Mouse (Mus musculus) B cell, adult 2 months (primary cell): ENCODE measurements at regions not wholly inside any gene's neighbourhood (a gene's known extent, or its start where the extent isn't known, plus 50 kb on each side); places are given as distances from the start of the nearest gene placed in this dataset.

Source experiments
- DNase-seq, 2 experiments: peaks; one replicate each; pipeline ENCODE4 v3.0.0; 2022

DNA sequence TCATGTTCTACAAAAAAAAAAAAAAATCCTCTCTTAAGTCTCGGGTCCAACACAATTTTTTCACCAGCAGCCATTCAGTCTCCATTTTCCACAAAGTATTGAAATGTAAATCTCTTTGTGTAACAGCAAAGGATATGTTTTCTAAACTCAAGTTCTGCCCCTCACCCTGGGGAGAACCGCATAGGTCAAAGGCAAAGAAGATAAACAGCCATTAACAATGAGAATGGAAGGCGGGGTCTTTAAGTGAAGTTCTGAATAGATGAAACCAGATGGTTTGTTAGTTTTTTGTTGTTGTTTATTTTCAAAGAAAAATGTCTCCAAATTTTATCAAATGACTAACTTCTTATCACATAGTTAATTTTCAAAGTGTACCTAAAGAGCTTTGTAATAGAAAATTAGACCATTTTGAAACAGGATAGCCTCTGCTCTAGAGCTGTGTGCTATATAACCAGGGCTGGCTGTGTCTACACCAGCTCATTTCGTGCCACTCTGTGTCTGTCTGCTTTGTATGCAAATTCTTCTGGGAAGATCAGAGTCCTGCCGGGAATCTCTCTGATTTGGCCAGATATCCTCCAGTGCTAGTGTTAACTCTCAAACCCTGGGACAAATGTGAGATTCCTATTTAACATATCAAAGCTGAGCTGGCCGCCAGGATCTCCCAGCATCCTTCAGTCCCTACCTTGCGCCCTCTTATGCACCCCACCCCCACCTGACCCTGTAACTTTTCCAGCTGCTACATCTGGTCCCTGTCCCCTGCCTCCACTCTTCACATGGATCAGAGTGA is 240.9 kb downstream of the Qk start:
- no peak for DNase-seq

DNA sequence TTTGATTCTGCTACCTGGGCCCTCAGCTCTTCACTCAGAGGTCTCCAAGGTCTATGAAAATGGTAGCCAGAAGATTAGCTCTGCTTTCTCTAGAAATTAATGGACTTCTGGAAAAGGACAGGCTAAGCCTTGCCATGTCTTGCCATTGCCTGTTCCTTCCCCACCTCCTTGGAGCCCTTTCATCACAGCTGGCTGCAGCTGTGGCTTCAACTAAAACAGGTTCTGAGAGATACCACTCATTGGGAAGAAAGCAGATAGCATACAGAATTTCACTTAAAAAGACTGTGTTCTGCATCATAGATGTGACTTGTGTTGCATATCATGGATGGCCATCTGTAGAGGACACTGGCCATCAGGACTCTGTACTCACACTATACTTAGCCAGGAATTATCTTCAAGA is 246.4 kb downstream of the Qk start:
- DNase-seq = no peak

DNA sequence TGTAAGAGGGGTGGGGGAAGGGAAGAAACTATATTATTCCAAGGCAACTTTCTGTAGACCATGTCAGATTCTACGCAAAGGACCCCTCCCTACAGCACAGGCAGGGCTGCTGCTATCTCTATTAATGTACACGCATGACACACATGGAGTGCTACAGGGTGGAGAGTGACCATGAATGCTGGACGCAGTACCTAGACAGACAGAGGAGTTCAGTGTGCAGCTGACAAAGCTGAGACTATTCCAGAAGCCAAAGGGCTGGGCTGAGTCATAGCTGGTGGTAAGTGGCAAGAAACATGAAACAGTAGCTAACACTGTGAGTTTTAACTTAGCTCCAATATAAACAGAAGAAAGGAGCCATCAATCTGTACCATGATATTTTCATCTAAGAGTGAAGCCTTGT is 250.4 kb downstream of the Qk start:
- DNase-seq = no peak

DNA sequence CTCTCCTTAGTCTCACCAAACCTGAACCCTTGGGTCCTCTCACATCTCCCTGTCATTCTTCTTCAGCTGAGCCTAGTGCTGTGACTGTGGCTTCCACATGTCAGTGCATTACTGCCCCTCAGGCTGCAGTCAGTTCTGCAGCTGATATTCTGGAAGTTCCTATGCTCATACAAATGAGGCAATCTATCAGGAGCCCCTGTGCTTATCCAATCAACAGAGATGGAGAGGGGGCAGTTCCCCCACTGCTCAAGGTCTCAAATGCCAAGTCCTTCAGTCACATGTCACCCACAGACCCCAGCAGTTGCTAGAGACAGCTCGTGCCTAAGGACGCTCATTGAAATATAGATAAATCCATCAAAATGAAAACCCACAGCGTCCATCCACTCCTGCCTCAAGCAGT is 254.5 kb downstream of the Qk start:
- DNase-seq = no peak

- no peak for DNase-seq
These were observed 257.0 kb downstream of the Qk start for GRCm38 (mm10) chr17:10062546-10063100.

DNA sequence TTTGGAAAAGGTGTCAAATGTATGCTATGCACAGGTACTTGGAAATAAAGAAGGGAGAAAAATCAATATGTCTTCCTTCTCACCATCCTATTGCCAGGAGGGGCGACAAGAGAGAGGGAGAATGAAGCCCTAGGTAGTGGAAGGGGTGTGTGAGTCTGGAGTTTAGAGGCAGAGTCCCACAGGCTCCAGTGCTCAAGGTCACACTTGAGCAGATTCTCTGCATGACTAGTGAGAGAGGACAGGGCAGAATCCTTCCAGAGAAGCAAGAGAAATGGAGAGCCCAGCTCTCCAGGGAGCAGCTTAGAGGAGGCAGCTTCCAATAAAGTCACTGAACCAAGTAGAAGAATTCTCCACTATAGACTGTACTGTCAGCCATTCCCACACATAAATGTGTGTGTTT is 261.9 kb downstream of the Qk start:
- DNase-seq = no peak

- no peak for DNase-seq
These were observed 263.6 kb downstream of the Qk start for GRCm38 (mm10) chr17:10056096-10056495.

DNA sequence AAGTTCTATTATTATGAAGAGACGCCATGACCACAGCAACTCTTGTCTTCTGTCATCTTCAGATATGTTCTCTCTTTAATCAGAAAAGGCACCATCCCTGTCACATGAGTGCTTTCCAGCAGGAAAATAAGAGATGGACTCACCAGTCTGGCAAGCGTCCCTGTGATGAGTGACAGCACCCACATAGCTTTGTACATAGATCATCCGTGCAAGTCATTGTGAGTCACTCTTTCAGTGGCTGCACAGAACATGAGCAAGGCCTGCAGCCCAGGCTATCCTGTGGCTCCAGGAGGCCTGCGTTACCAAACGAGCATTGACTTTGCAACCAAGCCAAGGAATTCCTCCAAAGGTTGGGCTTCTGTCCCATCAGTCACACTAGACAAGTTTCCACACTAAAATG is 265.3 kb downstream of the Qk start:
- DNase-seq = no peak

- DNase-seq = no peak
These were observed 275.3 kb downstream of the Qk start for GRCm38 (mm10) chr17:10044336-10044735.

- no peak for DNase-seq
These were observed 277.5 kb downstream of the Qk start for GRCm38 (mm10) chr17:10042042-10042652.

DNA sequence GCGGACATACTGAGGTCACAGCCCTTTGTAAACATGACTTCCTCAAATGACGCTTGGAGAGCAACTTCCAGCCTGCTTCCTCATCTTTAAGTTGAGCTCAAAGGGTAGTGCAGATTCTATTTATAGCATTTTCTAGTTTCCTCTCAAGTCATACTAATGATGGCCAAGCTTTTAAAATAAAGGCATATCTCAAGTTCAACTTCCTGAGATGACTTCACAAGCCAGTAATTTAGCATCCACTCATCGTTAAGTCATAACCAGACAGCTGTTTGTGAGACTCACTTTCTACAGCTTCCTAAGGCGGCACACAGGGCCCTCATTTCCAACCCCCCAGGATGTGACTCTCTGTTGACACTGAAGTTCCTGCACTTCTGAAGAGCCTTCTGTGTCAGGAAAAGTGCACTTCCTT is 278.7 kb downstream of the Qk start:
- DNase-seq = no peak

- DNase-seq = no peak
These were observed 279.3 kb downstream of the Qk start for GRCm38 (mm10) chr17:10040375-10040774.

DNA sequence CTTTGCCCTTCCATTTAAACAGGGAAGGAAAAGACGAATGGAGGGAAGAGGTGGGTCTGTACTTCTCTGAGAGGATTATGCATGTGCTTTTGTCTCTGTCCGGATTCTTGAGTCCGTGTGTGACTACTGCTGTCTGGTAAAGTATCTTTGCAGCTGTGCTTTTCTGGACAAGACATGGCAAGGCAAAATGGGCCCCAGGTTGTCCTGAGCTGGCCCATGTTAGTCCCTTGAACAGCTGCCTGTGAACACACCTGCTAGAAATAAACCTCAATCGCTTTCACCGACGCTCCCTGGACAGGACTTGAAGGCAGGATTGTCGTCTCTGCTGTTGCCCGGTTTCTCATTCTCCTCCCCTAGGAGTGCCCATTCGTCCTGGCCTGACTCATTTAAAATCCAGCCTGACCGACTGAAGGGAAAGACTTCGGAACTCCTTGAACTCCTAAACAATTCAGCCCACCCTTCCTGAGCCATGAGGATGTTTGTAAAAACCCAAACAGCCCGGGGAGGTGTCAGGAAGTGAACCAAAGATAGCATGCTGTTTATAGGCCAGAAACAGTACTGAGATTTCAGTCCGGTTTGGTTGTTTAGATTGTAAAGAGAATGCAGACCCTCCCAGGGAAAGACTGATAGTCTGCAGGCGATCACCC is 281.7 kb downstream of the Qk start:
- no peak for DNase-seq

GRCm38 (mm10) chr17:10033510-10033909 is 286.1 kb downstream of the Qk start:
- no peak for DNase-seq

- no peak for DNase-seq
These were observed 288.6 kb downstream of the Qk start for GRCm38 (mm10) chr17:10031033-10031432.

- DNase-seq = no peak
These were observed 292.9 kb downstream of the Qk start for GRCm38 (mm10) chr17:10026770-10027169.

DNA sequence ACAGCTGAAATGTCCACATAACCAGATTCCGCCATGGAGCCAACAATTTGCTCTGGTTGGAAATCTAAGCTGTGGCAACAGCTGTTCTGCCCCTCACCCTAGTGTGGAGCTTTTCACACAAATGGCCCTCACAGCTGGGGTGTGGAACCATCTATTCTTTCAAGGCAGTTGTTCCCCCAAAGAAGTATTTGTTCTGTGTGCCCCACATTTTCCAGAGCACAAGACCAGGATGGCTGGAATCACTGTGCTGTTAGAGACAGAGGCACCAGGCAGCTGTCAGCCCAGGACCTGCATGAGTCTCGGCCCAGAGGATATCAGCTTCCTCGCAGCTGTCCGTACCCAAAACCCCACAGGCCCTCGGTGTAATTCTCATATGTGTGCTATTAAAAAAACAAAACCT is 294.4 kb downstream of the Qk start:
- no peak for DNase-seq

GRCm38 (mm10) chr17:10024323-10024722 is 295.3 kb downstream of the Qk start:
- no peak for DNase-seq

- DNase-seq = no peak
These were observed 307.5 kb downstream of the Qk start for GRCm38 (mm10) chr17:10012161-10012560.

- no peak for DNase-seq
These were observed 307.9 kb downstream of the Qk start for GRCm38 (mm10) chr17:10011728-10012127.

DNA sequence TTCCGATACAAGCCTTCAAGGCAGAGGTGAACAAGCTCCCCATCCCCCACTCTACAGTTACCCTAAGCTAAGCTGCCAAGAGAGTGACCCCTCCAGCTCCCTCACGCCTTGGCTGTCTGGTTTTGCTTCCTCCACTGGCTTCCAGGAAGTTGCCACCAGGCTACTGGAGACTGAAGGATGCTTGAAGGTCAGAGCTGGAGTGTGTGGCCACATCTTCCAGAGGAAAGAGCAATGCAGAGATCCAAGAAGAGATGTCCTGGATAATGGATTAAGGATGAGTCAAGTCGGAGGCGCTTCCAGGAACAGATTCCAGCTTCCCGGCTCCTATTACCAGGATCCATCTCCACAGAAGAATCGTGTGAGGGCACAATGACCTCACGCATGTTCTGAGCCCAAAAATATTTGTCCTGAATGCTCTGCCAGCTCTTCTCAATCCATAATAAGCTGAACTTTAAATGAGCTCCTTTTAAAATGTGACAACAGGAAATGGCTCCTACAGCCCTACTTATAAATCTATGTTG is 318.5 kb downstream of the Qk start:
- DNase-seq = no peak

DNA sequence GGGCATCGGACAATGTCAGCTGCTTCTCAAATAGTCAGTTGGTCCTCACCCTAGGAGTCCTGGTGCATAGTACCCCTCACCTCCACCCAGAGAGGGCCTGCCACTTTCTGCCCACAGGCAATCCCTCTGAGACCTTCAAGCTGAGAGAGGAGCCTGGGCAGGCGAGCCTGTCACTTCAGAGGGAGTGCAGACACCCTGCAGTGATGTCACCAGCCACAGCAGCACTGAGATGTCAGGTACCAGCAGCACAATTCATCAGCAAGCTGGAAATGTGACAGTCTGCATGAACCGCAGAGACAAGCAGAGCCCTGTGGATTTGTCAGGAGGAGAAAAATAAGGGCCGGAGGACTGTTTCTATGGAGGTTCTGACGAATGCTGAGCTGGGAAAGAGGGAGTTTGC is 324.3 kb downstream of the Qk start:
- no peak for DNase-seq

DNA sequence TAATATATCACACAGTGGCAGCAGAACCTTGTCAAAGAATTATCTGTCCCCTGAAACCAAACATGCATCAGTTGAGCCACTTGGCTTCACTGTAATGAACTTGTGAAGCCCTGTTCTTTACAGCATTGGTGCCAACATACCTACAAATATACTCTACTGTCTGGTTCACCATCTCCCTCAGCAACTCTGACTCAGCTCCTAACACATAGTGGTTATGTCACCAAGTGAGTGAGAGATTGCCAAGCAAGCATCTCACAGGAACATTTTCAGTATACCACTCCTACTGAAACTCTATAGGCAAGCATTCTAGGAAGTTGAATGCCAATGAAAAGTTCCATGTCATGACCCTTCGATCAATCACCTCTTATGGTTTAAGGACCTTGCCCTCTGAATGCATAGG is 321.2 kb upstream of the Pabpc6 start:
- no peak for DNase-seq

GRCm38 (mm10) chr17:9981273-9981672 is 311.8 kb upstream of the Pabpc6 start:
- DNase-seq = no peak
